Mouse (Mus musculus): ENCODE results near the gene 1110008P14Rik.

The 1110008P14Rik gene

GRCm38 (mm10) chr2:32390871-32391270 lies 9.1 kb upstream of the 1110008P14Rik start:
- no peak for TF ChIP-seq GATA4 (IDR thresholded peaks at IDR 0.05; ENCODE audit: insufficient replicate concordance, low read length)

GRCm38 (mm10) chr2:32389157-32389556 lies 7.4 kb upstream of the 1110008P14Rik start:
- no peak for TF ChIP-seq GATA4 (IDR thresholded peaks at IDR 0.05; ENCODE audit: insufficient replicate concordance, low read length)

GRCm38 (mm10) chr2:32387706-32388490 lies 6.2 kb upstream of the 1110008P14Rik start, which contains the start of gene Lcn2:
Lcn2 (minus strand) TSS chr2:32388252.
- no peak for TF ChIP-seq GATA4 (IDR thresholded peaks at IDR 0.05; ENCODE audit: insufficient replicate concordance, low read length)

GRCm38 (mm10) chr2:32382689-32383088 lies 951 bp upstream of the 1110008P14Rik start:
- no peak for TF ChIP-seq GATA4 (IDR thresholded peaks at IDR 0.05; ENCODE audit: insufficient replicate concordance, low read length)

GRCm38 (mm10) chr2:32381141-32381774 lies 480 bp downstream of the 1110008P14Rik start:
- TF ChIP-seq GATA4 (IDR thresholded peaks at IDR 0.05; ENCODE audit: insufficient replicate concordance, low read length) = no peak

GRCm38 (mm10) chr2:32380001-32380500 lies 1.7 kb downstream of the 1110008P14Rik start:
- no peak for TF ChIP-seq GATA4 (IDR thresholded peaks at IDR 0.05; ENCODE audit: insufficient replicate concordance, low read length)

GRCm38 (mm10) chr2:32376963-32377362 lies 4.8 kb downstream of the 1110008P14Rik start:
- TF ChIP-seq GATA4 (IDR thresholded peaks at IDR 0.05; ENCODE audit: insufficient replicate concordance, low read length) = no peak

- no peak for TF ChIP-seq GATA4 (IDR thresholded peaks at IDR 0.05; ENCODE audit: insufficient replicate concordance, low read length)
Observed at GRCm38 (mm10) chr2:32375317-32375940, 6.3 kb downstream of the 1110008P14Rik start.

GRCm38 (mm10) chr2:32374191-32374590 lies 7.5 kb downstream of the 1110008P14Rik start:
- no peak for TF ChIP-seq GATA4 (IDR thresholded peaks at IDR 0.05; ENCODE audit: insufficient replicate concordance, low read length)

- TF ChIP-seq GATA4 (IDR thresholded peaks at IDR 0.05; ENCODE audit: insufficient replicate concordance, low read length) = no peak
Observed at GRCm38 (mm10) chr2:32367315-32367714, 14.4 kb downstream of the 1110008P14Rik start.

GRCm38 (mm10) chr2:32364121-32364520 lies 17.6 kb downstream of the 1110008P14Rik start:
- no peak for TF ChIP-seq GATA4 (IDR thresholded peaks at IDR 0.05; ENCODE audit: insufficient replicate concordance, low read length)

- no peak; the same call in 1 of the 2 replicates for TF ChIP-seq GATA4 (IDR thresholded peaks at IDR 0.05; ENCODE audit: insufficient replicate concordance, low read length)
Observed at GRCm38 (mm10) chr2:32363376-32364106, 18.2 kb downstream of the 1110008P14Rik start.

GRCm38 (mm10) chr2:32362817-32363340 lies 18.9 kb downstream of the 1110008P14Rik start:
- TF ChIP-seq GATA4 (IDR thresholded peaks at IDR 0.05; ENCODE audit: insufficient replicate concordance, low read length) = 0 out of 2 replicates have a peak, but pooled peaks have one; percentile 14

- TF ChIP-seq GATA4 (IDR thresholded peaks at IDR 0.05; ENCODE audit: insufficient replicate concordance, low read length) = no peak
Observed at GRCm38 (mm10) chr2:32361437-32361836, 20.3 kb downstream of the 1110008P14Rik start.

- TF ChIP-seq GATA4 (IDR thresholded peaks at IDR 0.05; ENCODE audit: insufficient replicate concordance, low read length) = peak; percentile 60; the same call in 1 of the 2 replicates
Observed at GRCm38 (mm10) chr2:32360741-32361140, 21.0 kb downstream of the 1110008P14Rik start.

Measured in liver, adult (tissue).